Mouse (Mus musculus) thymus, adult 18-20 months (tissue): ENCODE data around the gene Trim39.

ENCODE experiments used
- DNase-seq, 2 experiments: peaks; one replicate each; pipeline ENCODE4 v3.0.0; 2022; ENCODE audit warnings: mixed read lengths in 2 of 2

Gene Trim39

DNA sequence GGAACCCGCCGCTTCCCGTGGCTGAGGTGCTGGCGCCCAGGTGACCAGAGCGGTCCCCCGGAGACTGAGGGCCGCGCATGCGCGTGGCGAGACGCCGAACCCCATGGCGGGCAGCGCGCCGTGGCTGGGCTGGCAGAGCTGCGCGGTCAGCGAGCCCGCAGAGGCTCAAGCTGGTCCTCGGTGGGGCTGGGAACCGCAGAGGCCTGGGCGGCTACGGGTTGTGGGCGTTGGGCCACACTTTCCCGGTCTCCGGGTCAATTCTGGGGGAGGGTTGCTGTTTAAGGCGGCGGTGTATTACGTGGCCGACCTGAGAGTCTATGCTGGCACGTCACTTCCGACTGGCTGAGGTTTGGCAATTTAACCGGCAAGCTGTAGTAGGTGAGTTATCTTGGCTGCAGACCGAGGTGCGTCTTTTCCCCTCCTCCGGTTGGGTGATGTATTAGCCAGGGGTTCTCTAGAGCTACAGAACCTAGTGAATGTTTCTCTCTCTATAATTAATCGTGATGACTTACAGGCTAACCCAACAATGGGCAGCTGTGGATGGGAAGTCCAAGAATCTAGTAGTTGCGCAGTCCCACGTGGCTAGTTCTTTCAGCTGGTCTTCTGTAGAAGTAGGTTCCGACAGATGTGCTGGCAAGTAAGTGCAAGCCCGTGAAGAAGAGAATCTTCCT is at the start of gene Trim39:
Gene Trim39 (minus strand): TSS at position 662 of the 671 bp plus-strand sequence.
- peak; percentile 62 to 80 for DNase-seq

DNA sequence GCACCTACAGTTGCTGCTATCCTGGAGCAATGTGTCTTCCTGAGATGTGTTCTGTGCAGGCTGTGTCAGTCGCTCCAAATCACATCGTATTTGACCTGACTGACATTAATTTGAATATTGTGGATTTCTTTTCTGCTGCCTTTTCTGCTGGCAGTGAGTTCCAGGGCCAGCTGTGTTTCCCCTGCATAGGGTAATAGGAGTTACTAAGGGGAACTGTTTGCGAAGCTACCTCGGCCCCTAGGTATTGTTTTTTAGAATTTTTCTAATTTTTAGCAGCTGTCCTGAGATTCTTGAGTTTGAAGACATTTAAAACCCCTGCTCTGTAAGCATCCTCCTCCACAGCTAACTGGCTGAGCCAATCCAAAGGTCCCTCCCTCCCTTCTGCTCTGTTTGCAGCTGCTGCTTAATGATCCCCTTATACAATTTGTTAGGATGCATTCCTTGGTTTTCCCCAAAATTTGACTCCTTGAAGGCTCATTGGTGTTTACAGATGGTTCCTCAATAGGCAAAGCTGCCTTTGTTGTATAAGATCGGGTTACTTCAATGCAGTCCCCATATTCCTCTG is 43.7 kb upstream of the Trim39 start:
- no peak for DNase-seq

DNA sequence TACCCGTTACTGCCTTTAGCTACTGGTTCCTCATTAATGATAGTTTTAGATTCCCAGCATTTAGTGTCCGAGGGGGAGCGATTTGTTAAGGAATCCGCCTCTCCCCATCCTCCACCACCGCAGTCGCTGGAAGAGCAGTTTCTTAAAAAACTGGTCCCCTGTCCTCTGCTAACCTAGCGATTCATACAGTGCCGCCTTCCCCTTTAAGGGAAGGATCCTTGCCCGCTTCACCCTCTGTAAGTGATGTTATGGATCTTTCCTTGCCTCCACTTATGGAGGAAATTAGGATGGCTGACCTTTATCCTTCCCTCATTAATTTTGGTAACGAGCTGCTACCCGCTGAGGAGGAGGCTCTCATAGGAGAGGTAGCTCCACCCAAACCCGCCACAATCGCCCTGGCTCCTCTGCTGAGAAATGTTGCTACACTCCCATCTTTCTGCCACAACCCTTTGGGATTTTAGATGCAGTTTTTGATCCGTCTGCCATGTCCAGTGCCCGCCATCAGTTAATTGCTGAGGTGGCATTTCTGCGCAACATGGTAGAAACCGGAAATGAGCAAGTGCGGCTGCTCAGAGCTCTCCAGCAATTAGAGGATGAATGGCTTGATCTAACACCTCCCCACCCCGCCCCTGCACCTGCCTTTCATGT is 43.1 kb upstream of the Trim39 start:
- DNase-seq: peak; percentile 47 to 68

- DNase-seq: no peak
Measured at GRCm38 (mm10) chr17:36314511-36314910, 42.5 kb upstream of the Trim39 start.

- no peak for DNase-seq
Measured at GRCm38 (mm10) chr17:36309293-36309692, 37.2 kb upstream of the Trim39 start.

- peak; percentile 51 to 64 for DNase-seq
Measured at GRCm38 (mm10) chr17:36308855-36309254, 36.8 kb upstream of the Trim39 start.

GRCm38 (mm10) chr17:36286390-36286789 is 14.3 kb upstream of the Trim39 start, which contains the start of gene H2-M10.2:
H2-M10.2 (minus strand) TSS chr17:36286490.
- no peak for DNase-seq

DNA sequence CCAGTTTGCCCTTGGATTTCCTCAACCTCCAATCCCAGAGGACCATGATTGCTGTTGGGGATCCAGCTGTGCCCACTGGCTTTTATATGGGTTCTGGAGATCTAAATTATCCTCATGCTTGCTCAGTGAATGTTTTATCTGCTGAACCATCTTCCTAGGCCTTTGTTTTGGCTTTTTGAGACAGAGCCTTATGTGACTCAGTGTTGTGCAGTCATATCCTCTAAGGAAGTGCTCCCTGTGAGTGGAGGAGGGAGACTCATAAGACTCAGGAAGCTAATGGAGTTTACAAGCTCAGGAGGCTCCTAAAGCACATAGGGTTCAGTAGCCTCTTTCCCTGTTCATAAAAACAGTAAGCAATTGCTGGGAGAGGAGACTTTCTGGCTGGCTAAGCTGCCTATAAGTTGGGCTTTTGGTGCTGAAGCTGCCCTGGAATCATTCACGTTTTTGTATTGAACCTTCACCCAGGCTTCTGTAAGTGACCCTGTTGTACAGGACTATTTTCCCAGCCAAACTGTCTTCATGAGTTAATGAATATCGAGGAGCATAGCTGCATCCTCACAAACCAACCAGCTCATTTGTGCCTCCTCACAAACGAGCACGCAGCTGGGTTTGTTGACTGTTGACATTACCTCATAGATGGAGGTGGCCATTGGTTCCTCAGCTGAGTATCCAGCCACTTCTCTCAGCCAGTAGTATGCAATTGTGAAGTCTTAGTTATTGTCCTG is 9.6 kb upstream of the Trim39 start:
- no peak for DNase-seq

GRCm38 (mm10) chr17:36274776-36275175 is 2.7 kb upstream of the Trim39 start:
- no peak for DNase-seq

DNA sequence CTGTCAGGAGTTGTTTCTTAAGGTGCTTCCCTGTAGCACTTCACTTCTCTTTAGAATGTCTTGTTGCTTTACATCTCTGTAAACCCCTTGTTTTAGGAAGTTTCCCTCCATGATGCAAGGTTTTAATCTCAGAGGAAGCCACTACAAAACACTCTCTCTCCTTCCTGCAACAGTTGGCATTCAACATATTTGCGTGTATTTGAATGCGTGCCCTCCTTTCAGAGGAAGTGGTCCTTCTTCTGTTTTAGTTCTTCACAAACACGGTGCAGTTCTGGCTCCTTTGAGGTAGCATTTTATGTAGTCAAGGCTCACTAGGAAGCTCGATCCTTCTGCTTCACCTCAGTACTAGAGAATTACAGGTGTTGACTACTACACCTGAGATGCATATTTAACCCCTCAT is 1.7 kb upstream of the Trim39 start:
- peak in 1 of 2 experiments; percentile 19 for DNase-seq

DNA sequence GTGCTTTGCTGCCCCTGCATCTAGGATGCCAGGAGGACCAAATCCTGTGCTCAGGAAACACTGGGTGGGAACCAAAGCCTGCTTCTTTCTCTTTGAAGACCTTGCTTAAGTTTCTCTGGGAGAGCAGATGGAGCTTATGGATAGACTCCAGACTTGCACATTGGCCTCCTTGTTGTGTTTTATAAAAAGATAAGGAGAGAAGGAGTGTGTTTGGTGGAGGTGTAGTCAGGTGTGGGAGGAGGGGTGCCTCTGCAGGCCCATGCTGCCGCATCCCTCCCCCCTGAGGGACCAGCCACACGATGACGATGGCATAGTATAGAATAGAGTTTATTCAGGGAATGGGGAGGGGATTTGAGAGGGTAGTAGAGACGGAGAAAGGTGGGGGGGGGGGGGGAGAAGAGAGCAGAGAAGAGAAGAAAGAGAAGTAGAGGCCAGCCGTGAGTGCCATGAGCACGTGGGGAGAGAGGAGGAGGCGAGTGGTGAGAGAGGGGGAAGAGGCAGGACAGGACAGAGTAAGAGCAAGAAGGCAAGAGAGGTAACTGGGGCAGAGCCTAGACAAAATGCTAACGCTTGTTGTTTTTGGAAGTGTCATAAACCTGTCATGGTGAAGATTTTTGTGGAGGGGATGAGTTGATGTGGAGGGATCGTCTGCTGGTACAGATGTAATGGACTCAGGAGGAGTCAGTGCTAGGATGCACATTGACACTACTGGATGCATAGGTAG is 758 bp upstream of the Trim39 start:
- no peak for DNase-seq

GRCm38 (mm10) chr17:36270956-36271585 is 976 bp downstream of the Trim39 start:
- peak; percentile 81 to 86 for DNase-seq

DNA sequence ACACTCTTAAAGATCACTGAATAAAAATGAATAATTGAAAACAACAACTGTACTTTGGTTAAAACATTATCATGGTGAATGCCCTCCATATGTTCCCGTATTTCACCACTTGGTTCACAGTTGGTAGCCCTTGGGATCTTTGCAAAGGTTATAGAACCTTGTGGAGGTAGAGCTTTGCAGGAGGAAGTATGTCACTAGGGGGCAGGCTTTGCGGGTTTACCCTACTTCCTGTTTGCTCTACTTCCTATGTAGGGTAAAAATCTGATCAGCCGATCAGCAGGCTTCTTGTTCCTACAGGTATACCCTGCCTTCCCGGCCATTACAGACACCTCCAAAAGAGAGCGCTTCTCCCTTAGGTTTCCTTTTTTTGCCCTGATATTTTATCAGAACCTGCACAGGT is 6.2 kb downstream of the Trim39 start:
- DNase-seq: peak; percentile 34 to 53

DNA sequence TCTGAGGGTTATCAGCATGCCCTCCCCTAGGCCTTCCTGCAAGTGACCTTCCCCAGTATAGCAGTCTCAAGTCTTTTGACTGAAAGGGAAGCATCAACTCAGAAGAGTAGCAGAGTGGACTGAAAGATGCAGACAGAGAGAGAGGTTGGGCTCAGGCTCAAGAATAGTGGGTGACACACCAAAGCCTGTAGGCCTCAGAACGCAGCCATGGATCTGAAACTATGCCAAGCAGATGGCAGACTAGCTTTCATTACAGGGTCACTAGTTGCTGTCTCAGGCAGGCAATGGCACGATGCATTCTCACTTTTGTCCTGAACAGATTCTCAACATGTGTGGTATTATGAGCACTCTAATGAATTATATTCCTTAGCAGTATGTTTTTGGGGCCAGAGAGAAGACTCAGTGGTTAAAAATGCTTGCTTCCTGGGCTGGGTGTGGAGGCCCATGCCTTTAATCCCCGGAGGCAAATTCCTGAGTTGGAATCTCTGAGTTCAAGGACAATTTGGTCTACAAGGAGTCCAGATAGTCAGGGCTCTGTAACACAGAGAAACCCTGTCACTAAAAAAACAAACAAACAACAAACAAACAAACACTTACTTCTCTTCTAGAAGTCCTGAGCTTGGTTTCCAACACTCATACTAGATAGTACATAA is 7.6 kb downstream of the Trim39 start:
- DNase-seq: no peak

- no peak for DNase-seq
Measured at GRCm38 (mm10) chr17:36261511-36262166, 10.4 kb downstream of the Trim39 start.

DNA sequence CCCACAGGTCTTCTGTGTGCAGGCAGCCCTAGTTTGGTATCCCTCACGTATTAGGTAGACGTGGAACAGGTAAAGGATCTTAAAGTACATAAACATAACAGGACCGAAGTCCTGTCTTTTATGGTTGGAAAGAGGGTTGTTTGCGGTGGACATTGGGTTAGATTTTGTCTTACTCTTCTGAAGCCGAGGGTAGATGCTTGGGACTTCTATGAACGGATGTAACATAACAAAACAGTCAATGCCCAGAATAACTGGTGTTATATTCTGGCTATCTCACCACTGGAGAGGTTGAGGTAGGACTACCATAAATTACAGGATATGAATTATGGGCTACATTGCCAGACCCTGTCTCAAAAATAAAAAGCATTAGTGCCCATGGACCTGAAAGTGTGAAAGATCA is 14.1 kb downstream of the Trim39 start, which contains the start of gene Rpp21:
Gene Rpp21 (minus strand): TSS at position 101 of the 400 bp plus-strand sequence.
- no peak for DNase-seq

GRCm38 (mm10) chr17:36257241-36257947 is 14.7 kb downstream of the Trim39 start:
- DNase-seq: peak; percentile 76 to 77

- DNase-seq: no peak
Measured at GRCm38 (mm10) chr17:36253087-36253600, 18.9 kb downstream of the Trim39 start.

DNA sequence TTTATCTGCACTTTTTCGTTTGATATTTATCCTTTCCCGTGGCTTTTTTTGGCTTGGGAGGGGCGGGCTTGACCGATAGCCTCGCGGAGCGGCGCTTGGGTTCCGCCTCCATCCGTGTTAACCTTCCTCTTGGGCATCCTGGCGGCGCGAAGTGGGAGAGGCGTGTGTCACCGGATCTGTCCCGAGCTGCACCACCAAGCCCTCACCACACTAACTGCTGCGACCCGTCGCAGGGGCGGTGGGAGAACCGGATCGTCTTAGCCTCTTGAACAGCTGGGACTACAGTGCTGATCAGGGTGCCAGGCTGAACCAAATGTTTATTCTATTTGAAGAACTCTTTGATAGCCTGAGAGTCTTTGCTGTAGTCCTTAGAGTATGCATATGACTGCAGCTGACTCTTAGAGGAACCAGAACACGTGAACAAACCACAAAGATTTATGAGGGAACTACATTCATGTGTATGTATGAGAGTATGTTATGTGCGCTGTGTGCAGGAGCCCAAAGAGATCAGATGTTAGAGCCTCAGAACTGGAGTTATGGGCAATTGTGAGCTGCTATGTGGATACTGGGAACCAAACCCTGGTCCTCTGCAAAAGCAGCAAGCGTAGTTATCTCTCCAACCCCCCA is 19.7 kb downstream of the Trim39 start:
- DNase-seq: peak; percentile 50 to 60

DNA sequence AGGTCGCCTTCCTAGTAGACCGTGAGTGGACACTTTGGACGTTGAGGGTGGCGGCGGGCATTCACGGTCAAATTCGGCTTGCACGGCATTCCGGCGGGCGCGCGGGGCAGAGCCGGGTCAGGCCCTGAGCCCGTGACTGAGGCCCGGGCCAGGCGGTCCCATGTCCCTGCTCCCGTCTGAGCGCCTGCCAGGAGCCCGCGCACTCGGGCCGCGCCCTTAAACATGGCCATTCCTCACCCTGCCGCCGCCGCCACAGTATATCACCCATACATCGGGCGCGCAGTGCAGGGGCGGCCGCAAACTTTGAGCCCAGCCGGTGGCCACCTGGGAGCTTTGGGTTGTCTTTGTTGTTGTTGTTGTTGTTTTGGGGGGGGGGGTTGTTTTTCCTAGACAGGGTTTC is 23.2 kb downstream of the Trim39 start:
- no peak for DNase-seq
